Mouse (Mus musculus): Measurements from ENCODE around the gene Mrps16. TPM values are rescaled to one million over a fixed set of nuclear protein-coding genes. Genes with fewer than 3 reads are reported as not detected.
A peak's percentile ranks its signal among the peaks of the same experiment; 100 is the strongest.

The Mrps16 gene
- polyA plus RNA-seq, 1 experiment from 2014 or later: 58.9 TPM

DNA sequence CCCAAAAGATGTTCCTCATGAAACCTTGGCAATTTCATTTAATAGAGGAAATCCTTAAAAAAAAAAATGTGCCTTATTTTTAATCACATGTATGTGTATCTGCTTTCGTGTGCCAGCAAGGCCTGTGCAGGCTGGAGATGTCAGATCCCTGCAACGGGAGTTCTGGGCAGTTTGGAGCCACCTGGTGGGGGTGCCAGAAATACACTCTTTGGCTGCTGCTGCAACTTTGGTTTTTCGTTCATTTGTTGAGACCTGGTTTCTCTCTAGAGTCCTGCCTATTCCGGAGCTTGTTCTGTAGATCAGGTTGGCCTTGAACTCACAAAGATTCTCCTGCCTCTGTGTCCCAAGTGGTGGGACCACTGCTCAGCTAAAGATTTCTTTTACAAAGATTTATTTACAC, 5.4 kb upstream of the Mrps16 start:
- no peak for ATAC-seq
- WGBS: 38% methylated on average over 4 of the region's 4 CpGs
- H3K27ac ChIP-seq (ENCODE audit: low read length): no peak overlapping the region
- no peak overlapping the region for H3K9ac ChIP-seq (replicated peaks; ENCODE audit: low read depth, low read length)
- no peaks in the 10 kb centered on the region for H3K36me3 ChIP-seq (ENCODE audit: control insufficient read depth, insufficient read depth)
- H3K4me2 ChIP-seq (ENCODE audit: low read length): no peak overlapping the region
- H3K9me3 ChIP-seq (ENCODE audit: control insufficient read depth, low read length): no peaks in the 10 kb centered on the region
- no peak overlapping the region for H3K4me3 ChIP-seq (replicated peaks; ENCODE audit: low read length)
- peaks cover 3% of the 10 kb centered on the region; the same call in 1 of the 2 replicates for H3K4me1 ChIP-seq (replicated peaks; ENCODE audit: control insufficient read depth, insufficient read depth, low read length)
- H3K27me3 ChIP-seq (replicated peaks; ENCODE audit: control insufficient read depth, insufficient read depth, low read length): no peaks in the 10 kb centered on the region

GRCm38 (mm10) chr14:20397220-20397619, 3.8 kb upstream of the Mrps16 start:
- Histone ChIP-seq H3K9me3 (ENCODE audit: control insufficient read depth, low read length) (no peaks in the 10 kb centered on the region), H3K4me1 (replicated peaks; ENCODE audit: control insufficient read depth, insufficient read depth, low read length) (peaks cover 9% of the 10 kb centered on the region), H3K4me3 (replicated peaks; ENCODE audit: low read length) (no peak overlapping the region), H3K4me2 (ENCODE audit: low read length) (no peak overlapping the region), H3K27ac (ENCODE audit: low read length) (no peak overlapping the region), H3K36me3 (ENCODE audit: control insufficient read depth, insufficient read depth) (no peaks in the 10 kb centered on the region), H3K27me3 (replicated peaks; ENCODE audit: control insufficient read depth, insufficient read depth, low read length) (no peaks in the 10 kb centered on the region), H3K9ac (replicated peaks; ENCODE audit: low read depth, low read length) (no peak overlapping the region)
- WGBS: 73% methylated on average over 9 of the region's 9 CpGs
- ATAC-seq: no peak

DNA sequence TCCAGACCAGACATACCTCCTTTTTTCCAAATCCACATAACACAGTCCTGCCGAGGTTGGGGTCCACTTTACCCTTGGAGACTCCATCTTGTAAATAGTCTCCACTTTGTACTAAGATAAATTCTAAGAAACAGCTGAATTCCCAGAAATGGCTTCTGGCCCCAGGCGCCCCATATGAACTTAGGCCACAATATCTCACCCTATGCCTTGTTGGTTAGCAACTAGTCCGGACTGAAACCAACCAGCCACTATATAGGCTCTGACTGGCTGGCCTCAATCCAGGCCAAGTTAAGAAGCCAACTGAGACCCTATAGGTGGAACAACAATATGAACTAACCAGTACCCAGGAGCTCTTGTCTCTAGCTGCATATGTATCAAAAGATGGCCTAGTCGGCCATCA, 1.1 kb downstream of the Mrps16 start:
- ATAC-seq: no peak
- H3K27ac ChIP-seq (ENCODE audit: low read length): no peak overlapping the region
- H3K36me3 ChIP-seq (ENCODE audit: control insufficient read depth, insufficient read depth): no peaks in the 10 kb centered on the region
- no peak overlapping the region for H3K9ac ChIP-seq (replicated peaks; ENCODE audit: low read depth, low read length)
- peaks cover 25% of the 10 kb centered on the region for H3K4me1 ChIP-seq (replicated peaks; ENCODE audit: control insufficient read depth, insufficient read depth, low read length)
- H3K4me3 ChIP-seq (replicated peaks; ENCODE audit: low read length): no peak overlapping the region
- no peaks in the 10 kb centered on the region for H3K27me3 ChIP-seq (replicated peaks; ENCODE audit: control insufficient read depth, insufficient read depth, low read length)
- H3K9me3 ChIP-seq (ENCODE audit: control insufficient read depth, low read length): no peaks in the 10 kb centered on the region
- no peak overlapping the region for H3K4me2 ChIP-seq (ENCODE audit: low read length)
- 87% methylated on average over 3 of the region's 4 CpGs for WGBS

GRCm38 (mm10) chr14:20389446-20390079, 3.9 kb downstream of the Mrps16 start:
- Histone ChIP-seq H3K27ac (ENCODE audit: low read length) (no peak overlapping the region), H3K9me3 (ENCODE audit: control insufficient read depth, low read length) (no peaks in the 10 kb centered on the region), H3K4me2 (ENCODE audit: low read length) (peak overlapping the region; percentile 87), H3K36me3 (ENCODE audit: control insufficient read depth, insufficient read depth) (peaks cover 4% of the 10 kb centered on the region; the same call in 1 of the 2 replicates), H3K27me3 (replicated peaks; ENCODE audit: control insufficient read depth, insufficient read depth, low read length) (no peaks in the 10 kb centered on the region), H3K4me3 (replicated peaks; ENCODE audit: low read length) (peak overlapping the region; percentile 94), H3K4me1 (replicated peaks; ENCODE audit: control insufficient read depth, insufficient read depth, low read length) (peaks cover 43% of the 10 kb centered on the region), H3K9ac (replicated peaks; ENCODE audit: low read depth, low read length) (no peak overlapping the region)
- 86% methylated on average over 8 of the region's 8 CpGs for WGBS
- no peak for ATAC-seq

DNA sequence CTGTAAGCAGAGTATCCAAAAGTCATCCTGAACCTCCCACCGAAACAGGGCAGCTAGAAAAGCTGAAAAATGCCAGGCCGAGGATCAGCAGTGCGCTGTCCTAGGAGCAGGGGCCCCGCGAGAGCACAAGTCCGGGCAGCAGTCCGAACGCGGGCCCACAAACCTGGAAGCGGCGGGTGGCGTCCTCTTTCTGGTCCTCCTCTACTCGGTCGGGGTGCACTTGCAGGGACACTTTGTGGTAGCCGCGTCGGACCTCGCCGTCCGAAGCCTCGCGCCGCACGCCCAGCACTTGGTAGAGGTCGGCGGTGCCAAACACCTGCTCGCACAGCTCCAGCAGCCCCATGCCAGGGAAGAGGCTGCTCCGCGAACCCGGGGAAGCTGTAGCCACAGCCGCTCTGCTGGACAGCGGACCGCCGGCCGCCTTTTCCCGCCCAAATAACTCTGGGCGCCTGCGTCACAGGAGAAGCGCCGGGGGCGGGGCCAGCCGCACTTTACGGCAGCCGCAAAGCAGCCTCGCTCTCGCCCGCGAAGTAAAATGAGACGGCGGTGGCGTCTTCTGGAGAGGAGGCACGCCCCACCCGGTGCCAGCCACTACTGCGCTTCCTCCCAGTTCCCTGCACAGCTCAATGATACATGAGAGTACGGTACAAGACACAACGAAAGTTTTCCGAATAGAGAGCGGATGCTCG, 4.8 kb downstream of the Mrps16 start, which contains the start of gene Dnajc9:
Dnajc9 (minus strand) TSS at position 470 of the 689 bp plus-strand sequence.
- no peaks in the 10 kb centered on the region for H3K27me3 ChIP-seq (replicated peaks; ENCODE audit: control insufficient read depth, insufficient read depth, low read length)
- WGBS: under 1% methylated on average over 59 of the region's 59 CpGs
- H3K36me3 ChIP-seq (ENCODE audit: control insufficient read depth, insufficient read depth): peaks cover 7% of the 10 kb centered on the region; the same call in 1 of the 2 replicates
- peak within 1 kb of the TSS; percentile 94 for H3K4me3 ChIP-seq (replicated peaks; ENCODE audit: low read length)
- H3K27ac ChIP-seq (ENCODE audit: low read length): peak within 1 kb of the TSS; percentile 86
- H3K4me2 ChIP-seq (ENCODE audit: low read length): peak within 1 kb of the TSS; percentile 87
- H3K9me3 ChIP-seq (ENCODE audit: control insufficient read depth, low read length): no peaks in the 10 kb centered on the region
- H3K9ac ChIP-seq (replicated peaks; ENCODE audit: low read depth, low read length): peak within 1 kb of the TSS; percentile 83
- H3K4me1 ChIP-seq (replicated peaks; ENCODE audit: control insufficient read depth, insufficient read depth, low read length): peaks cover 40% of the 10 kb centered on the region
- peak; percentile 69 for ATAC-seq

DNA sequence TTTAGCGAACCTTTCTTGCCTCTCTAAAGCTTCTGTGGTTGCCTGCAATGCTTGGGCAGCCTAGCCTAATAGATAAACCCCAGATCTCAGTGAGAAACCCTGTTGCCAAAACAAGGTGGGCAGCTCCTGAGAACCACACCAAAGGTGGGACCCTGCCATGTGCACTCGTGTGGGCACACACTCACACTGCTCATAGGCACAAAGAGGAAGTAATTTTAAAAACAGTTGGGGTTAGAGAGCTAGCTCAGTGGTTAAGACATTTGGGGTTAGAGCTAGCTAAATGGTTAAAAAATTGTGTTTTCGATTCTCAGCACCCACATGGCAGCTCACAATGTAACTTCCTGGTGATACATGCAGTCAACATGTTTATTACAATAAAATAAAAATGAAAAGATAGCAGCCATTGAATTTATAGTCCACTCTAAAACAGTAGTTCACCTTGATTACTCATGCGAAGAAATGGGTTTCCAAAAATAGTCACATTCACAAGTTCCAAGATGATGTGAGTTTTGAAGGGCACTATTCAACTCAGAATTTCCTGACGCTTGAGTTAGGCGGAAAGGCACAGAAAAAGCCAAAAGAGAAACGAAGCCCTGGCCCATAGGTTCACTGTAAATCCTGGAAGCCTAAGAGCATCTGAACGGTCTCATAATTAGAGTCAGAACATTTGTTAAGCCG, 13.5 kb downstream of the Mrps16 start:
- Histone ChIP-seq H3K4me2 (ENCODE audit: low read length) (no peak overlapping the region), H3K27me3 (replicated peaks; ENCODE audit: control insufficient read depth, insufficient read depth, low read length) (no peaks in the 10 kb centered on the region), H3K9ac (replicated peaks; ENCODE audit: low read depth, low read length) (no peak overlapping the region), H3K36me3 (ENCODE audit: control insufficient read depth, insufficient read depth) (peaks cover 15% of the 10 kb centered on the region), H3K4me3 (replicated peaks; ENCODE audit: low read length) (no peak overlapping the region), H3K4me1 (replicated peaks; ENCODE audit: control insufficient read depth, insufficient read depth, low read length) (no peaks in the 10 kb centered on the region), H3K9me3 (ENCODE audit: control insufficient read depth, low read length) (no peaks in the 10 kb centered on the region), H3K27ac (ENCODE audit: low read length) (no peak overlapping the region)
- ATAC-seq: no peak
- 91% methylated on average over 9 of the region's 9 CpGs for WGBS

GRCm38 (mm10) chr14:20379087-20379640, 14.3 kb downstream of the Mrps16 start:
- ATAC-seq: no peak

DNA sequence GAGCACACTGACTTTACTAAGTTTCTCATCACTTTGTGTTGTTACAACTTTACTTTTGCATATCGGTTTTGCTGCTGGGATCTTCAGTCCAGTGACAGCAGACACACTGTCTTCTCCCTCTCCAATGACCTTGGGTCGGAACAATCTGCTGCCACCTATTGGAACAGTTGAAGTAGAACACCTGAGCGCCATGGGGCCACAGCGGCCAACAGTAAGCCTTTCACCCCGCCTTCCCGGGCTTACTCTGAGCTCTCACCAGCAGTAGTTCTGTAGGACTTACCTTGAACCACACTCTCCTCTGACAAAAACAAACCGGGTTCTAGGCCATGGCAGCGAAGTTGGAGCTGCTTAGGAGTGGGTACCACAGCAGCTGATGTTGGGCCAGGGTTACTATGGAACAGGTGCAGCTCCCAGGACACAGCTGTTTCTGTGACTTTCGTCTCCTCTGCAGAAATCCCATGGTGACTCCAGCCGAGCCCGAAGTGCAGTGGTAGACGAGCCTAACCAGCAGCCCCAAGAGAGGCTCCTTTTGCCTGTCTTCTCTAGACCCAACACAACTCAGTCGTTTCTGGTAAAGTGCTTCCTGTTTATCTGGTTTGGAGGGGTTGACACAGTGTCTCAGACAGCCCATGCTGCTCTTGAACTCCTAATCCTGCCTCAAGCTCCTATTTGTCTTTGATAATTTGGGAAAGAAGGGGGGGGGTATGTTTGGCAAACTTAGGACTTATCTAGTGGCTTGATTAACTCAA, 14.9 kb downstream of the Mrps16 start:
- no peaks in the 10 kb centered on the region for H3K4me1 ChIP-seq (replicated peaks; ENCODE audit: control insufficient read depth, insufficient read depth, low read length)
- 41% methylated on average over 13 of the region's 13 CpGs for WGBS
- H3K27ac ChIP-seq (ENCODE audit: low read length): no peak overlapping the region
- peaks cover 14% of the 10 kb centered on the region for H3K36me3 ChIP-seq (ENCODE audit: control insufficient read depth, insufficient read depth)
- ATAC-seq: peak; percentile 28; the same call in 1 of the 2 replicates
- no peaks in the 10 kb centered on the region for H3K9me3 ChIP-seq (ENCODE audit: control insufficient read depth, low read length)
- no peaks in the 10 kb centered on the region for H3K27me3 ChIP-seq (replicated peaks; ENCODE audit: control insufficient read depth, insufficient read depth, low read length)
- no peak overlapping the region for H3K9ac ChIP-seq (replicated peaks; ENCODE audit: low read depth, low read length)
- no peak overlapping the region for H3K4me2 ChIP-seq (ENCODE audit: low read length)
- no peak overlapping the region for H3K4me3 ChIP-seq (replicated peaks; ENCODE audit: low read length)

More at GRCm38 (mm10) chr14:20379087-20379640, 14.3 kb downstream of the Mrps16 start:
- Histone ChIP-seq H3K36me3 (ENCODE audit: control insufficient read depth, insufficient read depth) (peaks cover 15% of the 10 kb centered on the region), H3K4me3 (replicated peaks; ENCODE audit: low read length) (no peak overlapping the region), H3K9me3 (ENCODE audit: control insufficient read depth, low read length) (no peaks in the 10 kb centered on the region), H3K4me2 (ENCODE audit: low read length) (no peak overlapping the region), H3K27me3 (replicated peaks; ENCODE audit: control insufficient read depth, insufficient read depth, low read length) (no peaks in the 10 kb centered on the region), H3K27ac (ENCODE audit: low read length) (no peak overlapping the region), H3K4me1 (replicated peaks; ENCODE audit: control insufficient read depth, insufficient read depth, low read length) (no peaks in the 10 kb centered on the region), H3K9ac (replicated peaks; ENCODE audit: low read depth, low read length) (no peak overlapping the region)
- 93% methylated on average over 5 of the region's 5 CpGs for WGBS

All from forebrain, embryonic 16.5 days (tissue).